Mouse (Mus musculus) gonadal fat pad, adult 2 months (tissue): Measurements from ENCODE around the gene Ccer1. TPM values are rescaled to one million over a fixed set of nuclear protein-coding genes. Genes with fewer than 3 reads are reported as not detected.
"Not testable (repeated sequence)": the region's sequence is repeated elsewhere in the genome, so short reads cannot be mapped to it uniquely, and the experiment has no call there.

Experiments
- DNase-seq: peaks from one replicate; pipeline ENCODE4 v3.0.0-alpha.2; 2012; ENCODE audit warnings: low read depth
- polyA plus RNA-seq: library from polyadenylated mRNA; depleted of rRNA; stranded (reverse); fragments of >200 nt; gene quantifications from 2 replicates; pipeline ENCODE4 v1.2.3, GENCODE M21; 2012; rRNA removed

Gene Ccer1
- 0.14 and 0.49 TPM in 2 replicates for polyA plus RNA-seq

DNA sequence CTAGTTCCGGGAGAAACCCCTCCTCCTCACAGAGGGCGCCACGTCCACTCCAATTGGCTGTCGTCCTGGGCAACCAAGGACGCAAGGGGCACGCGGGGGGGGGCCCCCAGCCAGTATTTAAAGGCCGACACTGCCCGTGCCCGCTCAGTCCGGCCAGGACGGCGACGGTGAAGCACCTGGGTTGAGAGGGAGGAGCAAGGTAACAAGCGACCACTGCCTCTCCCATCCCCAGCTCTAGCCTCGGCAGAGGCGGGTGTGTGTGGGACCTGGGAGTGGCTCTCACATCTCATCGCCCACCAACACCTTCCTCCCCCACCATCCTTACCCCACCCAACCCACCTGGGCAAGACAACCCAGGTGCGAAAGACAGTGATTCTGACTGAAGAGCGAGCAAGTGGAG is at the start of gene Ccer1:
Ccer1 (plus strand) TSS at position 147 of the 400 bp plus-strand sequence.
- no peak for DNase-seq

DNA sequence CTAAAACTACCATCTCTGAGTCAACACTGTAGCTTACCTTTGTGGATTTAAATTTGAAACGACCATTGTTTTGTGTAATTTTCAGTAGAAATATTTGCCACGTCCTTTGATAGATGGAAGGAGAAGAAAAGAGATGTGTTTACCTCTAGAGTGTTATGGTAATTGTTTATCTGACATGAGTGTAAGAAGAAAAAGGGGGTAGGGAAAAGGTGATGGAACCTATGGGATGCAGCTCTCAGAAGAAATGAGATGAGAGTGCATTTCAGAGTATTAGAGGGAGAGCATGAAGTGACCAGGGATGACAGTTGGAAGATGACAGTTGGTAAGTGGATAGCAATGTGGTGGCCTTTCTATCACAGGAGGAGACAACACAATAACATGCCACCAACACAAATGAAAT is 49.1 kb upstream of the Ccer1 start, which contains the start of gene Epyc:
Epyc (plus strand) TSS at position 301 of the 400 bp plus-strand sequence.
- DNase-seq, result no peak

DNA sequence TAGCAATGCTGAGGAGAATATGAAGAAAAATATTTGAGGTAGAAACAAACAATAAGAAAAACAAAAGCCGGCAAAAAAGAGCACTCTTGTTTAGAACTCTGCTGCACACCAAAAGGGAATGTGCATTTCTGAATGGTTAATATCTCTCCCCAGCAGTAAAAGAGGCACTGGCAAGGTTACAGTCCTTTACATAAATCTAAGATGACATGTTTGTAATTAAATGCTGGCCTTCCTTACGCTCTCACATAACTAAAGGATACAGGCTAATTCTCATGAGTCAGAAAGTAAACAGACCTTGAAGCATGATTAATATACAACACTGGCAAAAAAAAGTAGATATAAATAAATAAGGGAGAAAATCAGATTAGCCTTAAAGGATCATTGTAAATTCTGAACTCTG is 42.5 kb upstream of the Ccer1 start:
- DNase-seq, result no peak

DNA sequence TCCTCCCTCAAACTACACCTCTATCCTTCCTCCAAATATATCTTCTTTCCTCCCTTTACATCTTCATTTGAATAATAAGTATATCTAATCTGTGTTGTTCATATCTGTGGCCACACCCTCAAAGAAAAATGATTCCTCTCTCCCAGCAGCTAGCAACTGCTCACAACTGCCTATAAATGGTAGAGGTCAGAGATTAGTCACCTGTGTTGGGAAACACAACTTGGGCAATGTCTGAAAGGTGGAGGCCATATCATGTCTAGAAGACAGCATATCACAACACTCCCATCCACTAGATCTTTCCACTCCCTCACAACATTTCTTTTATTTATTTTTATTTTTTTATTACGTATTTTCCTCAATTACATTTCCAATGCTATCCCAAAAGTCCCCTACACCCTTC is 33.4 kb upstream of the Ccer1 start:
- DNase-seq, result no peak

DNA sequence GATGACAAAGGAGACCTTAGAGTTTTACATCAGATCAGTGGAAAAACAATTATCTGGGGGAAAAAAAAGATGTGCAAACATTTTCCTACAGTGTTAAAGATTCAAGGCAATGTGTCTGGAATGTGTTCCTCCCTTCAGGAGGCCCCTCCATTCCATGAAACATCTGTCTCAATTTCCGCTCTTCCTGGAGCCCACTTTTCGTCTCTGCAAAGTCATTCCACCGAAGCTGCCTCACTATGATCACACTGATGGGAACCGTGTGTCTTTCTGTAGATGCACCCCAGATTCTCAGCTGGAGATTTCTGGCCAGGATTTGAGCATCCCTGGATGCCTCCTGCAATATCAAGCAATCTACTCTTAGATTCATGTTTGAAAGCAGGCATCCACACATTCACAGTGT is 24.2 kb upstream of the Ccer1 start:
- no peak for DNase-seq

DNA sequence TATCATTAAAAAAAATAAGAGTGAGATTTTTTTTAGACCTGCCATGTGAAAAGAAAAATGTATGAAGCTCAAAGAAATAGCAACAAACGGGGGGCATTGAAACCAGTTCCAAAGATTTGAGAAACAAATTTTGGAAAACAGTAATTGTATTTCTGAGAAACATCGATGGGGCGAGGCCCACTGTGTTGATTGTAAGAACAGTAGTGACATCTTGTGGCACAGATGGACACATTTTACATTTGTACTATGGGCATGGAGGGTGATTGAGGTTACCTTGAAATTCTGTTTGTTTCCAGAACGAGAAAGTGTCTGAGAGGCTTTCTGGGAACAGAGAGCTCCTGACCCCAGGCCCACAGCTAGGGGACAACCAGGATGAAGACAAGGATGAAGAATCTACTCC is 22.7 kb upstream of the Ccer1 start:
- no peak for DNase-seq

DNA sequence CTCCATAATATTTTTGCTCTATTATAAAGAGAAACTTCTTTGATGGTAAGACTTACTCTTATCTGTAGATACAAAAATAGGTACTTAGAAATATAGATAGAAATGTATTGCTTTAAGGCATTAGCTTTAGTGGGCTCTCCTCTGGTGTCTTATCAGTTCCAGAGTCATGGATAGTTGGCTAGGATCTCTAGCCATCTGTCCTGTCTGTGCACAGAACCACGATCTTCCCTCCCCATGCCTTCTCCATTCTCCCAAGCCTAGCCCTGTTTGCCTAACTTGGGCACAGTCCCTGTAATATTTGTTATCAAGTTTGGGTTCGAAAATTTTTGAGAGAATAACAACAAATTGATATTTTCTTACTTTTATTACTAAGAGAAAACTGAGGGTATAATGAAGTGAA is 19.6 kb upstream of the Ccer1 start:
- DNase-seq, result no peak

DNA sequence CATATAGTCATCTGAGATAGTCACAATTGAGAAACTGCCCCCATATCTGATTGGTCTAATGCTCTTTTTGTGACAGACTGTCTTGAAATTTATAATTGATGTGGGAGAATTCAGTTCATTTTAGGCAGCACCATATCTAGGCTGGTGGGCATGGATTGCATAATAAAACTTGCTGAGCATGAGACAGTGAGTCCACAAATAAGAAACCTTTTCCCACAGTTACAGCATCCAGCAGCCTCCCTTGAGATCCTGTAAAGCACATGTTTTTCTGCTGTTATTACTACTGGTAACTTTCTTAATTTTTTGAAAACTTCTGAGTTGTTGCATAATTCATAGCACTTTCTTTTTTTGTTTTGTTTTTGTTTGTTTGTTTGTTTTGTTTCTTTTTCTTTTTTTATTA is 9.9 kb upstream of the Ccer1 start:
- no peak for DNase-seq

DNA sequence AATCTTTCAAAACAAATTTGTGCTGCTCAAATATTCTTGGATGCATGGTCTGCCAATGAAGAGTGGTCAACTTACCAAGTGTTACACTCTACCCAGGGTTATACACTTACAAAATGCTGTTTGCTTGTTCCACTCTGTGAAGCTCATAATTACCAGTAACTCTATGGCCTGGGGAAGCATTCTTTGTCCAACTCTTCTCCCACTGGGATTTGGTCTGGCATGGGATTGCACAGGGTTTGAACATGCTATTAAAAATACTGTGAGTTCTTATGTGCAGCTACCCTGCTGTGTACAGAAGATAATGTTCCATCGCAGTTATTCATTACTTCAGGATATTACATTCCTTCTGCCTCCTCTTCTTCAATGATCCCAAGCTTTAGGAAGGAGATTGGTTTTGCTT is 5.7 kb upstream of the Ccer1 start:
- DNase-seq, result no peak

DNA sequence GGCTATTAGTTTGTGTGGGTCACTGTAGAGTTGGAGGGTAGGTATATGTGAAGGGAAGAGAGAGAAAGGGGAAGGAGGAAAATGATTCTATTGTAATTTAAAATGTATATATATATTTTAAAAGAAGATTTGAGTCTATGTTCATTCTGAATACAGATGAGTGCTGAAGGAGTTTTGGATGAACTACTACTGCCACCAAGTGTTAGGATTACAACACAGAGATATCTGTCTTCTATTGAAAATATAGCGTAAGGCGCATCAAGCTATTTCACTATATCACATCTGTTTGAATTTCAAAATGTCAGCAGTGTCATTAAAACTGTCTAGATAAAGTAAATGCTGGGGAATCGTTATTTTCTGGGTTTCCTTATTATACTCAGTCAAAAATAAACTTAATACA is 3.4 kb upstream of the Ccer1 start:
- no peak for DNase-seq

DNA sequence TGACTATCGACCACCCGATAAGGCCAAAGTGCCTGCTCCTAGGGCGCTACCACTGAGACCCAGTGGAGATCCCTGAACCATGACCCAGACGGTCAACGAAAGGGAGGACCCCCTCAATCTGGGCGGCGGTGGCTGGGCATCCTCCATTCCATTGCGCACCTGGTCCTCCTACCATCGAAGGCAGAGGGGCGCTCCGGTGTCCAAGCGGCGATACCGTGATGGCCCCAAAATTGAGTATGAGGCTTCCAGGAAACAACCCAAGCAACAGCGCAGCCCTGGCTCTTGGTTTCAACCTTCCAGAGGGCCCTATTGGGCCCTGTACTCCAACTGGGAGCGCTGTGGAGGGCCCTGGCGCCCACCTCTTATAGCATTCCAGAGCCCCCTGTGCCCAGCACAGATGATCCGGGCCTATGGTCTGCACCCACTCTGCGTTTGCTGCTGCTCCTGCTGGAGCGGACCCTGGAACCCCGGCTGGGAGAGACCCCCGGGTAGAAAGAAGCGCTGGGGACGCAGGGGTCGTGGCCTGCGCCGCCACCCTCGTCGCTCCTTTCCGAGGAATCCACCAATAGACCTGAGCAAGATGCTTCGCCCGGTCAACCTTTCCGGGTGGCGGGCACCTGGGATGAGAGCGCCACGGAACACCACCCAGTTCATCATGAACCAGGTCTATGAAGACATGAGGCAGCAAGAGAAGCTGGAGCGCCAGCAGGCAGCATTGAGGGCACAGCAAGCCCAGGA is 708 bp downstream of the Ccer1 start:
- no peak for DNase-seq

DNA sequence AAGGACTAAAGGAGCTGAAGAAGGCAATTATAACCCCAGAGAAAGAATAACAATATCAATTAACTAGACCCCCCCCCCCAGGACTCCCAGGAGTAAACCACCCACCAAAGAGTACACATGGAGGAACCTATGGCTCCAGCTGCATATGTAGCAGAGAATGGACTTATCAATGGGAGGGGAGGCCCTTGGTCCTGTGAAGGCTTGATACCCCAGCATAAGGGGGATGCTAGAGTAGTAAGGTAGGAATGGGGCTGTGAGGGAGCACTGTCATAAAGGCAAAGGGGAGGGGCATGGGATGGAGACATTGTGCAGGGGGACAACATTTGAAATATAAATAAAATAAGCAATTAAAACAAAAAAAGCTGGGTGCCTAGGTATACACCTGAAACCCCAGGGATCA is 9.5 kb downstream of the Ccer1 start:
- no peak for DNase-seq

DNA sequence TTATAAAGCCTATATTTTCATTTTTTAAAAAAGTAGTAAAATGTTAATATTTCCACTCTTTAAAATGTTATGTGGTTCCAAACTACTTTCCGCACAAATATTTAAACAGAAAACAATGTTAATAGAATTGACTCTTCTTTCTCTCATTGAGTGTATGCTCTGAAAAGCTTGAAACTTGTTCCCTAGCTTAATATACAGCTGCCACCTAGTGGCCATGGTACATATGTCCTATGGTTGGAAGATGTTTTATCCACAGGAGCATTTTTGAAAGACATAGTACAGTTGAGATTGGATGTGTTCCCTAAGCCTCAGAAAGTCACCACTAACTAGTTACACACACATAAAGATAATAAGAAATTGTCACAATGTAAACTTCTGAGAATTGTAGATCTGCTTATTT is 11.7 kb downstream of the Ccer1 start:
- no peak for DNase-seq

DNA sequence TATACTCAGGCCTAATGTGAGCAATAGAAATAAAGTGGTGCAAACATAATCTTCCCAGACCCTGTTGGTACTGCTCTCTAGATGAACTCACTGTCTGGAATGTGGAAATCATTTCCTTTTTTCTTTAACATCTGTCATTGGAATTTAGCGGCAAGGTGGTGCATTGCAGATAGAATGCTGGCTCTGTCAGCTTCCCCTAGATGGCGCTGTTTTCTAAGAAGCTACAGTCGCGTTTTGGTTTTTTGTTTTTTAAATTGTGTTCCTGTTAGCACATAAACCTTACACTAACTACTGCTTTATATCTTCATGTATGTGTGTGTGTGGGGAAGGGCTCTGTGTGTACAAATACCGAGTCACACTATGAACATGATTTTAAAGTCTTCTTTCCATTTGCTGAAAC is 19.8 kb downstream of the Ccer1 start:
- no peak for DNase-seq

DNA sequence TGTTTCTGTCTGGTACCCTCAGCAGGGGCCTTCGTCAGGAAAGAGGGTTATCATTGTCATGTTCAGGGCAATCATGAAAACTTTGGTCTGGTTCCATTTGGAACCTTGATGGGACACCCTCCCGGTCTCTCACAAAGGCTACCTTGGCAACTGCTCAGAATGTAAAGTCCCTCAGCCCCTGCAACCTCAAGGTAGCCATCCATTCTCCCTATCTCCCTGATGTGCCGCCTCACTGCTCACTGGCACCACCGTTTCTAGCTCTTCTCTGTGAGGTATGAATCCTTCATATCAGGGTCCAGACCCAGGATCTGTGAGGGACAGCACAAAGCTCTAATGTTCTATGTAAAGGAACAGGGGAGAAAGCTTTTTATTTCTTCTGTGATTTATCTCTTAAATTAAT is 21.7 kb downstream of the Ccer1 start:
- no peak for DNase-seq

DNA sequence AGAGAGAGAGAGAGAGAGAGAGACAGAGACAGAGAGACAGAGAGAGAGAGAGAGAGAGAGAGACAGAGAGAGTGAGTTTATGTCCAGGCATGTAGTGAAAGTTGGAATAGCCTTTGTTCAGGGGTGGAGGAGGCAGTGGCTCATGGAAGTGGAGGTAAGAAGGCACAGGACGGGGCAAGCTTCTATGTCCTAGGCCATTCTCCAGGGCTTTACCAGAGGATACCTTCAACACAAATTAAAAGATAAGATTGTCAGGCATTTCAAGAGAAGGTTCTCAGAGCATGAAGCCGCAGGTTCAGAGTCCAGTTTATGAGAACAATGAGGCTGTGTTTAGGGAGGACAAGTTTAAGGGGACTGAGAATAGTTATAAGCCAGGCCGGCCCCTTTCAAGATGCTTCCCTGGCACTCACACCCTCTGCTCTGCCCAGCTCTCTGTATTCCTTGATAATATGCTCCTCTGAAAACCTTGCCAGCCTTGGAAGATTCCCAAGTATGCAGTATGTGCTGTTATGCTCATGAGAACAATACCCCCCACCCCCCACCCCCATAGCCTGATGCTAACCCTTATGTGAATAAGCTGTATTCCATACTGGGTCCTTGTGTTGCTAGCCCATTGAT is 22.5 kb downstream of the Ccer1 start:
- DNase-seq, result no peak

DNA sequence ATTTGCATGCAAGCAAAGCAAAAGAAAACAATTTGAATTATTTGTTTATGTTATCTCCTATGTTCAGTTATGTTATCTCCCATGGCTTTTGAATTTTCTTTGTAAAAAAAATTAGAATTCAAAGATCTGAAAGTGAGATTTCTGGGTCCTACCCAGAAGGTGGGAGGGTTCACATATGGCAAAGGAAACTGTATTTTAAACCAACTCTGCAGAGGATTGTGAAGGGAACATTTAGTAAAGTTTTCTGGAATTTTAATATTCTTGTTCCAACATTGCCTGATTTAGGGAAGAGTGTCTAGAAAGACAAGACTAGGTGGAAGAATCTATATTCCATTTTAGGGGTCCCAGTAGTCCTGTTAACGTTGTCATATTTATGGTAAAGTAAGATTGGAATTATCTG is 24.4 kb downstream of the Ccer1 start:
- DNase-seq, result no peak

DNA sequence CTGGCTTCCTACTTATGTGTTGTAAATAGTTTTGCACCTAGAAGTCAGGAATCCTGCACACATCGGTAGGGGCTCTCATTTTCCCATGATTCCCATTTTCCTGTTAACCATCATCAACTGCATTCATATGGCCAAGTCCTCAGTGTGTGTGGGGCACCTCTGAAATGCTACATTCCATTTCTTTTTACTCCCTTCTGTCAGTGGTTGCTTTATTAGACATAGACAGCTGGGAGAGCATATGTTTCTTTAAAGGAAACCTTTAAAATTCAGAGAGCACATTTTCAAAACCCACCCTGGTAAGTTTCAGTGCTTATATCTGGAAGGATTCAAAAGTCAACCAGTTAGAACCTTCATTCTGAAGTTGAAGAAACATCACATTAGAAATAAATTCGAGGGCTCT is 25.2 kb downstream of the Ccer1 start:
- DNase-seq, result no peak

DNA sequence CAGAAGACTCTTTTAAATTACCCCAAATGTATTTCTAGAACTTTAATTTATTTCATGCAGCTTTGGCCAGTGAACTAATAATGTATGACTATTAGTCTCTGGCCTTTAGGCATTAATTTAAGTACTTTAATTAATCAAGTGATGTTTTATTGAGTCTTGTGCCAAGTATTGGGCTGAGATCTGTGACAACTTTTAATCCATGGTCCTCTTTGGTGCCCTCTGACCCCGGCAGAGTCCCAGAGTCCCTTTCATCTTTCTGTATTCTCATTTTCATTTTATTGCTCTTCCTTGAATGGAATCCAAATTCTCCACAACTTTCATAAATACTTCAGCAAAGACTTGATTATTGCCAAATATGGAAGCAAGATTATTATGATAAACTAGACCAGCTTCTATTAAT is 27.8 kb downstream of the Ccer1 start:
- no peak for DNase-seq

DNA sequence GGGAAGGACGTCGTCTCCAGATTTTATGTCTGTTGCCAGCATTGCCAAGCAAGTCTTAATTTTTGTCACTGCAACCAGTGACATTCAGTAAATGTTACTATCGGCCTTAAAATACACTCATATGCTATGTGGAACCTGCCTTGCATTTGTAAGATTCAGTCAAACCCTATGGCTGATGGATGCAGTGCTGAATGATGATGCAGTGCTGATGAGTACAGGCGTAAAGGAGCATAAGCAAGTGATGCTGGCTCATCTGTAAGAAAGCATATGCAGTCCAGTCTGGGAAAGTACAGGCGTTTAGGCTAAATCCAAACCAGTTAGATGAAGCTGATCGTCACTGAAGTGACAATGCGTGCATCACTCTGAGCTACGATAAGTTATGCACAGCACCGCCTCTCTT is 29.9 kb downstream of the Ccer1 start:
- no peak for DNase-seq

DNA sequence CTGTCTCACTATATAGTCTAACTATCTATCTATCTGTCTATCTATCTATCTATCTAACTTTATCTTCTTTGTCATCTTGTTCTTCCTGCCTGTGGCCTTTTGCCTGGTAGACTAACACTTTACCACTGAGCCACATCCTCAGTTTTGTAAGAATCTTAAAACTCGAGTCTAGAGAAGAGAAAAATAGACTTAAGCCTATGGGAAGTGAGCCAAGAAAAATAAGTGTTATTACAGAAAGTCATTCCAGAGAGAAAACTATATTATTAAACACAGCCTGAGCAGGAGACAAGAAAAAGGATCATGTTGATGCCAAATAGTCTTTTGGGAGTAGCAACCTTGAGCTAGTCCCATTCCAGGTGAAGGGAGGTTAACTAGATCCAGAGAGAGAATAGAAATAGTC is 33.1 kb downstream of the Ccer1 start:
- no peak for DNase-seq

DNA sequence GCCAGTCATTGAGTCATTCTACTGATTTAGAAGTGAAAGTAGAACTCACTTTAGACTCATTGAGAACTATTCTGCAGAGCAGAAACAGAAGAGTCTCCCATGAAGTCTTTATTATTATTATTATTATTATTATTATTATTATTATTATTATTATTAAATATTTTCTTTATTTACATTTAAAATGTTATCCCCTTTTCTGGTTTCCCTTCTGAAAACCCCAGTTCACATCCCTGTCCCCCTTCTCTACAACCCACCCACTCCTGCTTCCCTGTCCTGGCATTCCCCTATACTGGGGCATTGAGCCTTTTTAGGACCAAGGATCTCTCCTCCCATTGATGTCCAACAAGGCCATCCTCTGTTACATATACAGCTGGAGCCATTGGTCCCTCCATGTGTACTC is 33.8 kb downstream of the Ccer1 start, which contains the start of gene C030005K15Rik:
C030005K15Rik (minus strand) TSS at position 101 of the 400 bp plus-strand sequence.
- DNase-seq, result not testable (repeated sequence)
